Mouse (Mus musculus): ENCODE results near the gene Ifng. TPM values are rescaled to one million over a fixed set of nuclear protein-coding genes. Genes with fewer than 3 reads are reported as not detected.
"Not testable (repeated sequence)": the region's sequence is repeated elsewhere in the genome, so short reads cannot be mapped to it uniquely, and the experiment has no call there.

Gene Ifng
- polyA plus RNA-seq, 1 experiment from 2014 or later = not detected

GRCm38 (mm10) chr10:118451747-118452146, 10.9 kb downstream of the Ifng start:
- Histone ChIP-seq H3K4me3 (no peak overlapping the region), H3K27ac (no peak overlapping the region), H3K4me1 (replicated peaks) (no peaks in the 10 kb centered on the region), H3K27me3 (no peaks in the 10 kb centered on the region), H3K9ac (no peak overlapping the region), H3K4me2 (no peak overlapping the region), H3K9me3 (no peaks in the 10 kb centered on the region), H3K36me3 (no peaks in the 10 kb centered on the region)
- 80% methylated on average over 2 of the region's 2 CpGs for WGBS
- no peak for ATAC-seq (ENCODE audit: low FRiP score)

GRCm38 (mm10) chr10:118458729-118459128, 17.9 kb downstream of the Ifng start:
- 91% methylated on average over 4 of the region's 4 CpGs for WGBS
- ATAC-seq (ENCODE audit: low FRiP score) = no peak
- Histone ChIP-seq H3K27ac (no peak overlapping the region), H3K9ac (no peak overlapping the region), H3K4me2 (no peak overlapping the region), H3K4me1 (replicated peaks) (no peaks in the 10 kb centered on the region), H3K9me3 (no peaks in the 10 kb centered on the region), H3K4me3 (no peak overlapping the region), H3K27me3 (no peaks in the 10 kb centered on the region), H3K36me3 (no peaks in the 10 kb centered on the region)

- WGBS = 53% methylated on average over 6 of the region's 6 CpGs
- no peak overlapping the region for H3K27ac ChIP-seq
- no peak overlapping the region for H3K9ac ChIP-seq
- no peaks in the 10 kb centered on the region for H3K36me3 ChIP-seq
- H3K4me2 ChIP-seq = no peak overlapping the region
- ATAC-seq (ENCODE audit: low FRiP score) = no peak
- no peak overlapping the region for H3K4me3 ChIP-seq
- peaks cover 5% of the 10 kb centered on the region; the same call in 1 of the 2 replicates for H3K9me3 ChIP-seq
- no peaks in the 10 kb centered on the region for H3K4me1 ChIP-seq (replicated peaks)
- no peaks in the 10 kb centered on the region for H3K27me3 ChIP-seq
Observed at GRCm38 (mm10) chr10:118461126-118461767, 20.4 kb downstream of the Ifng start.

- ATAC-seq (ENCODE audit: low FRiP score) = no peak
- 61% methylated on average over 6 of the region's 6 CpGs for WGBS
- Histone ChIP-seq H3K9me3 (peaks cover 5% of the 10 kb centered on the region; the same call in 1 of the 2 replicates), H3K27me3 (no peaks in the 10 kb centered on the region), H3K4me3 (no peak overlapping the region), H3K4me1 (replicated peaks) (no peaks in the 10 kb centered on the region), H3K36me3 (no peaks in the 10 kb centered on the region), H3K27ac (no peak overlapping the region), H3K9ac (no peak overlapping the region), H3K4me2 (no peak overlapping the region)
Observed at GRCm38 (mm10) chr10:118466481-118466880, 25.6 kb downstream of the Ifng start.

GRCm38 (mm10) chr10:118469047-118469446, 28.2 kb downstream of the Ifng start:
- peaks cover 5% of the 10 kb centered on the region; the same call in 1 of the 2 replicates for H3K9me3 ChIP-seq
- ATAC-seq (ENCODE audit: low FRiP score) = no peak
- WGBS = 85% methylated on average over 3 of the region's 3 CpGs
- H3K4me3 ChIP-seq = no peak overlapping the region
- H3K9ac ChIP-seq = no peak overlapping the region
- H3K36me3 ChIP-seq = no peaks in the 10 kb centered on the region
- H3K4me2 ChIP-seq = no peak overlapping the region
- H3K27ac ChIP-seq = no peak overlapping the region
- H3K4me1 ChIP-seq (replicated peaks) = no peaks in the 10 kb centered on the region
- no peaks in the 10 kb centered on the region for H3K27me3 ChIP-seq

GRCm38 (mm10) chr10:118470296-118470957, 29.6 kb downstream of the Ifng start:
- no peaks in the 10 kb centered on the region for H3K36me3 ChIP-seq
- H3K4me3 ChIP-seq = no peak overlapping the region
- 76% methylated on average over 13 of the region's 13 CpGs for WGBS

GRCm38 (mm10) chr10:118472846-118473245, 32.0 kb downstream of the Ifng start:
- H3K9me3 ChIP-seq; H3K4me1 ChIP-seq (replicated peaks); H3K27ac ChIP-seq; H3K4me3 ChIP-seq; H3K4me2 ChIP-seq; H3K36me3 ChIP-seq; H3K9ac ChIP-seq; H3K27me3 ChIP-seq; ATAC-seq (ENCODE audit: low FRiP score): not testable (repeated sequence)
- 95% methylated on average over 1 of the region's 1 CpGs for WGBS

More at GRCm38 (mm10) chr10:118470296-118470957, 29.6 kb downstream of the Ifng start:
- Histone ChIP-seq H3K27ac (no peak overlapping the region), H3K4me2 (no peak overlapping the region), H3K4me1 (replicated peaks) (no peaks in the 10 kb centered on the region), H3K27me3 (no peaks in the 10 kb centered on the region), H3K9ac (no peak overlapping the region), H3K9me3 (no peaks in the 10 kb centered on the region)
- ATAC-seq (ENCODE audit: low FRiP score) = no peak

- ATAC-seq (ENCODE audit: low FRiP score) = no peak
- Histone ChIP-seq H3K36me3 (no peaks in the 10 kb centered on the region), H3K27ac (no peak overlapping the region), H3K9me3 (no peaks in the 10 kb centered on the region), H3K4me2 (no peak overlapping the region), H3K4me3 (no peak overlapping the region), H3K4me1 (replicated peaks) (no peaks in the 10 kb centered on the region), H3K27me3 (no peaks in the 10 kb centered on the region), H3K9ac (no peak overlapping the region)
- 93% methylated on average over 2 of the region's 2 CpGs for WGBS
Observed at GRCm38 (mm10) chr10:118476696-118477095, 35.9 kb downstream of the Ifng start.

- WGBS = 92% methylated on average over 2 of the region's 2 CpGs
- Histone ChIP-seq H3K27me3 (no peaks in the 10 kb centered on the region), H3K4me1 (replicated peaks) (no peaks in the 10 kb centered on the region), H3K9ac (no peak overlapping the region), H3K4me3 (no peak overlapping the region), H3K36me3 (no peaks in the 10 kb centered on the region), H3K9me3 (no peaks in the 10 kb centered on the region), H3K4me2 (no peak overlapping the region), H3K27ac (no peak overlapping the region)
- no peak for ATAC-seq (ENCODE audit: low FRiP score)
Observed at GRCm38 (mm10) chr10:118477297-118477696, 36.5 kb downstream of the Ifng start.

GRCm38 (mm10) chr10:118479244-118479643, 38.4 kb downstream of the Ifng start:
- Histone ChIP-seq H3K9ac (no peak overlapping the region), H3K27me3 (no peaks in the 10 kb centered on the region), H3K4me1 (replicated peaks) (no peaks in the 10 kb centered on the region), H3K9me3 (no peaks in the 10 kb centered on the region), H3K4me2 (no peak overlapping the region), H3K36me3 (no peaks in the 10 kb centered on the region), H3K27ac (no peak overlapping the region), H3K4me3 (no peak overlapping the region)
- WGBS = 83% methylated on average over 4 of the region's 4 CpGs
- no peak for ATAC-seq (ENCODE audit: low FRiP score)

- 97% methylated on average over 5 of the region's 5 CpGs for WGBS
- no peak for ATAC-seq (ENCODE audit: low FRiP score)
Observed at GRCm38 (mm10) chr10:118480118-118480517, 39.3 kb downstream of the Ifng start.

GRCm38 (mm10) chr10:118480793-118481192, 39.9 kb downstream of the Ifng start:
- no peak overlapping the region for H3K4me2 ChIP-seq
- no peaks in the 10 kb centered on the region for H3K36me3 ChIP-seq
- H3K27me3 ChIP-seq = no peaks in the 10 kb centered on the region
- H3K9ac ChIP-seq = no peak overlapping the region
- H3K27ac ChIP-seq = no peak overlapping the region
- no peaks in the 10 kb centered on the region for H3K4me1 ChIP-seq (replicated peaks)
- H3K4me3 ChIP-seq = no peak overlapping the region
- WGBS = 93% methylated on average over 7 of the region's 7 CpGs
- H3K9me3 ChIP-seq = no peaks in the 10 kb centered on the region
- no peak for ATAC-seq (ENCODE audit: low FRiP score)

More at GRCm38 (mm10) chr10:118480118-118480517, 39.3 kb downstream of the Ifng start:
- Histone ChIP-seq H3K27me3 (no peaks in the 10 kb centered on the region), H3K4me2 (no peak overlapping the region), H3K4me3 (no peak overlapping the region), H3K4me1 (replicated peaks) (no peaks in the 10 kb centered on the region), H3K9ac (no peak overlapping the region), H3K36me3 (no peaks in the 10 kb centered on the region), H3K27ac (no peak overlapping the region), H3K9me3 (no peaks in the 10 kb centered on the region)

- Histone ChIP-seq H3K36me3 (no peaks in the 10 kb centered on the region), H3K4me3 (no peak overlapping the region), H3K4me2 (no peak overlapping the region), H3K4me1 (replicated peaks) (no peaks in the 10 kb centered on the region), H3K9me3 (no peaks in the 10 kb centered on the region), H3K27me3 (no peaks in the 10 kb centered on the region), H3K9ac (no peak overlapping the region), H3K27ac (no peak overlapping the region)
- ATAC-seq (ENCODE audit: low FRiP score) = no peak
- 77% methylated on average over 1 of the region's 1 CpGs for WGBS
Observed at GRCm38 (mm10) chr10:118494109-118494508, 53.3 kb downstream of the Ifng start.
